Mouse (Mus musculus): ENCODE measurements around the gene Tmem274. TPM values are rescaled to one million over a fixed set of nuclear protein-coding genes. Genes with fewer than 3 reads are reported as not detected.

Tmem274 gene
- polyA plus RNA-seq, 2 experiments = not detected

DNA sequence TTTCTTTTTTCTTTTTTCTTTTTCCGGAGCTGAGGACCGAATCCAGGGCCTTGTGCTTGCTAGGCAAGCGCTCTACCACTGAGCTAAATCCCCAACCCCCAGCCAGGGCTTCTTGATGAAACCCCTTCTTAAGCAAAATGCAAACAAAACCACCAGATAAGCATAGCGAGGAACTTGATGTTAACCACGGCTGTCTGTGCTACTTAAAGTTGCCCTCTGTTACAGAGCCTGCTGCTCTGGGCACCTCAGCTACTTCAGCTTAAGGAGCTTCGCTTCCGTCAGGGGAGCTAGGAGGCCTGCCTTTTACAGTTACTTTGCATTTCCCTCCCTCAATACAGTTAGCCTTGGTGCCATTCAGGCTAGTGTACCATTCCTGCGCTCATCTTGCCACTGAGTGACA lies 21.7 kb downstream of the Tmem274 start:
- TF ChIP-seq CTCF (IDR thresholded peaks at IDR 0.05; ENCODE audit: low read depth) (no peak), EP300 (IDR thresholded peaks at IDR 0.05; ENCODE audit: low read depth) (no peak)
- no peak overlapping the region for H3K27ac ChIP-seq
- 66% methylated on average over 8 of the region's 8 CpGs for WGBS (ENCODE audit: insufficient replicate concordance)
- H3K4me3 ChIP-seq (ENCODE audit: insufficient read depth in 1 of 2, low read depth in 2 of 2, low read length in 2 of 2) = no peak overlapping the region
- no peaks in the 10 kb centered on the region for H3K27me3 ChIP-seq (ENCODE audit: control insufficient read depth, insufficient read depth, low read length)
- no peak overlapping the region for H3K4me2 ChIP-seq (ENCODE audit: low read depth)
- no peaks in the 10 kb centered on the region for H3K9me3 ChIP-seq (ENCODE audit: control insufficient read depth, low read length)
- H3K4me1 ChIP-seq (replicated peaks; ENCODE audit: control insufficient read depth in 2 of 2, insufficient read depth in 2 of 2, low read length in 1 of 2) = no peaks in the 10 kb centered on the region
- peaks cover 11% of the 10 kb centered on the region for H3K36me3 ChIP-seq (replicated peaks; ENCODE audit: control insufficient read depth, insufficient read depth, low read depth)
- ATAC-seq (ENCODE audit: insufficient read depth) (no peak), DNase-seq (ENCODE audit: low read depth in 3 of 3, low spot score in 3 of 3) (no peak)
- no peak overlapping the region for H3K9ac ChIP-seq (replicated peaks)

DNA sequence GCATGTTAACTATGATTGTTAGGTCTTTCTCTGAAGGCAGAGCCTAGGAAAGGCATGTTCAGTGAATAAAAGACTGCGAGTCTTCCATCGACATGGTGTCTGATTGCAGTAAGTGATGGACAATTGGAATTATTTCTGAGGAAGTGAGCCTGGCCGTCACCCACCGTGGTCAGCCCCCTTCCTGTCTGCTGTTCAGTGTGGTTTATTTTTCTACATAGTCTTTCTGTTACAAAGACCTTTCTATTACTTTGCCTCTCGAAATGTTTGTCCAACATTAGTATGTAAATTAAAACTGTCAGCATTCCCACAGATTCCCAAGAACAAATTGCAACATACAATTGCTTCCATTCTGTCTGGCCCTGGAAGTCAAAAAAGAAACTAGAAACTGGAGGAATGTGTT lies 22.6 kb downstream of the Tmem274 start:
- Histone ChIP-seq H3K27ac (no peak overlapping the region), H3K4me1 (replicated peaks; ENCODE audit: control insufficient read depth in 2 of 2, insufficient read depth in 2 of 2, low read length in 1 of 2) (no peaks in the 10 kb centered on the region), H3K4me3 (ENCODE audit: insufficient read depth in 1 of 2, low read depth in 2 of 2, low read length in 2 of 2) (no peak overlapping the region), H3K36me3 (replicated peaks; ENCODE audit: control insufficient read depth, insufficient read depth, low read depth) (peaks cover 7% of the 10 kb centered on the region), H3K4me2 (ENCODE audit: low read depth) (no peak overlapping the region), H3K9me3 (ENCODE audit: control insufficient read depth, low read length) (no peaks in the 10 kb centered on the region), H3K27me3 (ENCODE audit: control insufficient read depth, insufficient read depth, low read length) (no peaks in the 10 kb centered on the region), H3K9ac (replicated peaks) (no peak overlapping the region)
- ATAC-seq (ENCODE audit: insufficient read depth) (no peak), DNase-seq (ENCODE audit: low read depth in 3 of 3, low spot score in 3 of 3) (no peak)
- WGBS (ENCODE audit: insufficient replicate concordance) = 43% methylated on average over 5 of the region's 5 CpGs
- TF ChIP-seq CTCF (IDR thresholded peaks at IDR 0.05; ENCODE audit: low read depth) (no peak), EP300 (IDR thresholded peaks at IDR 0.05; ENCODE audit: low read depth) (no peak)

DNA sequence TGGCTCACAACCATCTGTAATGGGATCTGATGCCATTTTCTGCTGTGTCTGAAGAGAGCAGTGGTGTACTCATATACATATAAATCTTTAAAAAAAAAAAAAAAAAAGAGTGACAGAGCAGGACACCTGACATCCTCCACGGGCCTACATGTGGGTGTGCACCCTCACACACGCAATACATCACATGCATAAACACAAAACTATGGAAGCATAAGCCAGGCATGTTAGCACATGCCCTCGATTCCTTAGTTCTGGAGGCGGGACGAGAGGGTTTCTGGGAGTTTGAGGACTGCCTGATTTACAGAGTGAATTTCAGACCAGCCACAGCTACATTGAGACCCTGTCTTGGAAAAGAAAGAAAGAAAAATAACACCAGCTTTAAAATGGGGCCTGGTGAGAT lies 27.2 kb downstream of the Tmem274 start:
- Histone ChIP-seq H3K36me3 (replicated peaks; ENCODE audit: control insufficient read depth, insufficient read depth, low read depth) (no peaks in the 10 kb centered on the region; the same call in 1 of the 2 replicates), H3K4me2 (ENCODE audit: low read depth) (no peak overlapping the region), H3K4me3 (ENCODE audit: insufficient read depth in 1 of 2, low read depth in 2 of 2, low read length in 2 of 2) (no peak overlapping the region), H3K9ac (replicated peaks) (no peak overlapping the region), H3K4me1 (replicated peaks; ENCODE audit: control insufficient read depth in 2 of 2, insufficient read depth in 2 of 2, low read length in 1 of 2) (no peaks in the 10 kb centered on the region), H3K9me3 (ENCODE audit: control insufficient read depth, low read length) (no peaks in the 10 kb centered on the region), H3K27me3 (ENCODE audit: control insufficient read depth, insufficient read depth, low read length) (no peaks in the 10 kb centered on the region), H3K27ac (no peak overlapping the region)
- DNase-seq (ENCODE audit: low read depth in 3 of 3, low spot score in 3 of 3) = no peak
- no peak for ATAC-seq (ENCODE audit: insufficient read depth)
- 63% methylated on average over 5 of the region's 5 CpGs for WGBS (ENCODE audit: insufficient replicate concordance)
- TF ChIP-seq EP300 (IDR thresholded peaks at IDR 0.05; ENCODE audit: low read depth) = no peak
- TF ChIP-seq CTCF (IDR thresholded peaks at IDR 0.05; ENCODE audit: low read depth) = no peak

- no peak for ATAC-seq (ENCODE audit: insufficient read depth)
- no peaks in the 10 kb centered on the region; the same call in 1 of the 2 replicates for H3K36me3 ChIP-seq (replicated peaks; ENCODE audit: control insufficient read depth, insufficient read depth, low read depth)
- H3K27ac ChIP-seq = no peak overlapping the region
- no peak overlapping the region for H3K4me3 ChIP-seq (ENCODE audit: insufficient read depth in 1 of 2, low read depth in 2 of 2, low read length in 2 of 2)
- no peaks in the 10 kb centered on the region for H3K27me3 ChIP-seq (ENCODE audit: control insufficient read depth, insufficient read depth, low read length)
- no peak for TF ChIP-seq EP300 (IDR thresholded peaks at IDR 0.05; ENCODE audit: low read depth)
- TF ChIP-seq CTCF (IDR thresholded peaks at IDR 0.05; ENCODE audit: low read depth) = no peak
- DNase-seq (ENCODE audit: low read depth in 3 of 3, low spot score in 3 of 3) = no peak
- no peaks in the 10 kb centered on the region for H3K9me3 ChIP-seq (ENCODE audit: control insufficient read depth, low read length)
- H3K4me1 ChIP-seq (replicated peaks; ENCODE audit: control insufficient read depth in 2 of 2, insufficient read depth in 2 of 2, low read length in 1 of 2) = no peaks in the 10 kb centered on the region
- WGBS (ENCODE audit: insufficient replicate concordance) = 15% methylated on average over 3 of the region's 3 CpGs
- no peak overlapping the region for H3K9ac ChIP-seq (replicated peaks)
- no peak overlapping the region for H3K4me2 ChIP-seq (ENCODE audit: low read depth)
These were observed 27.7 kb downstream of the Tmem274 start for GRCm38 (mm10) chr4:149504858-149505257.

DNA sequence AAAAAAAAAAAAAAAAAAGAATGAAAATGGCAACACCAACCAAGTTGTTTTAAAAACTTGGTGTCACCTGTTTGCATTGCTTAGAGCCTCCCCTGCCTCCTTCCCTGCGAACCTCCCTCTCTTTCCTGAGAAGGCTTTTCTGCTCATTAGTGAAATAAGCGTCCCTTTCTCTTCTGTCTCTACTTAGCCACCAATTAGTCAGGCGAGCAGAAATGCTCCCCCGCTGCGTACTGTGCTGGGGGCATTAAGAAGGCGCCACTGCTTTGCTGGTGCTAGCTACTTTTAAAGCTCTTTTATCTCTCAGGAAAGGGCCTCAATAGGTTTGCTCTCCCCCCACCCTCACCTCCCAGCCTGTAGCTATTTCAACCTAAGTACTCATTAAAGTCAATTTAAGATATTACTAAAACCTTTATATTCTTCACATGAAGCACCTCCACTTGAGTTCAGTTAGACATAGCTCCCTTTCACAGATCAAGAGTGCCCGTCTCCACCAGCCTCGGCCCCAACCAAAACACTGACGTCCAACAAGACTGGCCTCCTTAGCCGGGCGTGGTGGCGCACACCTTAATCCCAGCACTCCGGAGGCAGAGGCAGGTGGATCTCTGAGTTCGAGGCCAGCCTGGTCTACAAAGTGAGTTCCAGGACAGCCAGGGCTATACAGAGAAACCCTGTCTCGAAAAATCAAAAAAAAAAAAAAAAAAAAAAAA lies 28.2 kb downstream of the Tmem274 start:
- Histone ChIP-seq H3K27me3 (ENCODE audit: control insufficient read depth, insufficient read depth, low read length) (no peaks in the 10 kb centered on the region), H3K9me3 (ENCODE audit: control insufficient read depth, low read length) (no peaks in the 10 kb centered on the region), H3K4me1 (replicated peaks; ENCODE audit: control insufficient read depth in 2 of 2, insufficient read depth in 2 of 2, low read length in 1 of 2) (no peaks in the 10 kb centered on the region), H3K4me2 (ENCODE audit: low read depth) (no peak overlapping the region), H3K4me3 (ENCODE audit: insufficient read depth in 1 of 2, low read depth in 2 of 2, low read length in 2 of 2) (no peak overlapping the region), H3K27ac (no peak overlapping the region), H3K36me3 (replicated peaks; ENCODE audit: control insufficient read depth, insufficient read depth, low read depth) (no peaks in the 10 kb centered on the region; the same call in 1 of the 2 replicates), H3K9ac (replicated peaks) (no peak overlapping the region)
- DNase-seq (ENCODE audit: low read depth in 3 of 3, low spot score in 3 of 3) (no peak), ATAC-seq (ENCODE audit: insufficient read depth) (no peak)
- TF ChIP-seq EP300 (IDR thresholded peaks at IDR 0.05; ENCODE audit: low read depth) = no peak
- no peak for TF ChIP-seq CTCF (IDR thresholded peaks at IDR 0.05; ENCODE audit: low read depth)
- 69% methylated on average over 14 of the region's 15 CpGs for WGBS (ENCODE audit: insufficient replicate concordance)
